In genomic region chr13:24280439-24281431, GRCm38 (mm10) we compare ENCODE assay signal across 8 mouse cellular contexts. TPM values are rescaled to one million over a fixed set of nuclear protein-coding genes. Genes with fewer than 3 reads are reported as not detected.
A peak's percentile ranks its signal among the peaks of the same experiment; 100 is the strongest.
DNase-seq lines count a peak whose midpoint lies in the region; ATAC-seq and TF ChIP-seq lines count a peak whose summit lies in the region.

TSS of gene Carmil1 (minus strand) at chr13:24280795.

- peaks cover 17% of the 10 kb centered on the region for H3K4me1 ChIP-seq in embryonic facial prominence, embryonic 10.5 days
- peaks cover 17% of the 10 kb centered on the region for H3K4me1 ChIP-seq in limb, embryonic 12.5 days (replicated peaks)
- peaks cover 15% of the 10 kb centered on the region for H3K4me1 ChIP-seq in midbrain, embryonic 14.5 days (ENCODE audit: control insufficient read depth, insufficient read depth, low read length)
- no peaks in the 10 kb centered on the region; the same call in 1 of the 2 replicates for H3K4me1 ChIP-seq in spleen, adult 2 months (ENCODE audit: control insufficient read depth, insufficient read depth, insufficient read length)

- H3K27me3 ChIP-seq in embryonic facial prominence, embryonic 10.5 days (replicated peaks; ENCODE audit: low read depth, poor library complexity, severe bottlenecking) = peaks cover 11% of the 10 kb centered on the region
- no peaks in the 10 kb centered on the region for H3K27me3 ChIP-seq in limb, embryonic 12.5 days
- H3K27me3 ChIP-seq in midbrain, embryonic 14.5 days (ENCODE audit: control insufficient read depth, insufficient read depth, low read length) = peaks cover 3% of the 10 kb centered on the region; the same call in 1 of the 2 replicates
- no peaks in the 10 kb centered on the region for H3K27me3 ChIP-seq in spleen, adult 2 months (ENCODE audit: control insufficient read depth, insufficient read depth, low read length)

- H3K36me3 ChIP-seq in embryonic facial prominence, embryonic 10.5 days (replicated peaks) = 0 out of 2 replicates have a peak, but pooled peaks cover 4% of the 10 kb centered on the region
- peaks cover 4% of the 10 kb centered on the region; the same call in 1 of the 2 replicates for H3K36me3 ChIP-seq in limb, embryonic 12.5 days
- no peaks in the 10 kb centered on the region for H3K36me3 ChIP-seq in midbrain, embryonic 14.5 days (ENCODE audit: control insufficient read depth, insufficient read depth, low read length)
- no peaks in the 10 kb centered on the region for H3K36me3 ChIP-seq in spleen, adult 2 months (ENCODE audit: control insufficient read depth, insufficient read depth, low read length)

- H3K27ac ChIP-seq in embryonic facial prominence, embryonic 10.5 days (replicated peaks) = peak within 1 kb of the TSS; percentile 94
- peak within 1 kb of the TSS; percentile 97 for H3K27ac ChIP-seq in limb, embryonic 12.5 days
- peak within 1 kb of the TSS; percentile 96 for H3K27ac ChIP-seq in midbrain, embryonic 14.5 days (replicated peaks; ENCODE audit: low read depth, low read length)
- peak within 1 kb of the TSS; percentile 44; the same call in 1 of the 2 replicates for H3K27ac ChIP-seq in spleen, adult 2 months (ENCODE audit: insufficient read depth, low read length)

- WGBS in embryonic facial prominence, embryonic 10.5 days = under 1% methylated on average over 96 of the region's 96 CpGs
- WGBS in limb, embryonic 12.5 days = under 1% methylated on average over 86 of the region's 96 CpGs
- WGBS in midbrain, embryonic 14.5 days = under 1% methylated on average over 91 of the region's 96 CpGs
- WGBS in spleen, adult 2 months = 2% methylated on average over 95 of the region's 96 CpGs

- no peaks in the 10 kb centered on the region for H3K9me3 ChIP-seq in embryonic facial prominence, embryonic 10.5 days
- no peaks in the 10 kb centered on the region for H3K9me3 ChIP-seq in limb, embryonic 12.5 days
- H3K9me3 ChIP-seq in midbrain, embryonic 14.5 days (ENCODE audit: control insufficient read depth, low read length) = no peaks in the 10 kb centered on the region

- peak; percentile 64; the same call in 1 of the 2 replicates for TF ChIP-seq CTCF in spleen, adult 2 months (IDR thresholded peaks at IDR 0.05; ENCODE audit: extremely low read depth, insufficient read depth, insufficient read length, insufficient replicate concordance)

- no peak for TF ChIP-seq POLR2A in spleen, adult 2 months (IDR thresholded peaks at IDR 0.05; ENCODE audit: low read depth, low read length)

- H3K4me3 ChIP-seq in embryonic facial prominence, embryonic 10.5 days = peak within 1 kb of the TSS; percentile 81
- peak within 1 kb of the TSS; percentile 68 for H3K4me3 ChIP-seq in limb, embryonic 12.5 days (replicated peaks)
- peak within 1 kb of the TSS; percentile 73 for H3K4me3 ChIP-seq in midbrain, embryonic 14.5 days (replicated peaks; ENCODE audit: low read depth, low read length)
- peak within 1 kb of the TSS; percentile 65 for H3K4me3 ChIP-seq in spleen, adult 2 months (ENCODE audit: extremely low read depth, insufficient read depth, insufficient read length)

- H3K4me2 ChIP-seq in limb, embryonic 12.5 days = peak within 1 kb of the TSS; percentile 88
- peak within 1 kb of the TSS; percentile 93 for H3K4me2 ChIP-seq in midbrain, embryonic 14.5 days (ENCODE audit: low read length)

- peak; percentile 98 for ATAC-seq in limb, embryonic 12.5 days (ENCODE audit: insufficient number of reproducible peaks, insufficient read depth, low FRiP score, low TSS enrichment, low read depth)
- peak; percentile 95 for ATAC-seq in midbrain, embryonic 14.5 days (ENCODE audit: low FRiP score, low TSS enrichment)
- ATAC-seq in monocyte, adult 5-6 weeks (replicated peaks; ENCODE audit: insufficient number of reproducible peaks, low FRiP score, low TSS enrichment, poor library complexity, severe bottlenecking) = no peak

- peak within 1 kb of the TSS; percentile 77 for H3K9ac ChIP-seq in limb, embryonic 12.5 days (replicated peaks)
- H3K9ac ChIP-seq in midbrain, embryonic 14.5 days (replicated peaks; ENCODE audit: low read length) = peak within 1 kb of the TSS; percentile 88

- peak; percentile 89 for DNase-seq in adrenal gland, postnatal 10 days
- peak; percentile 91 for DNase-seq in embryonic facial prominence, embryonic 10.5 days (ENCODE audit: low spot score)
- peak; percentile 85 to 88 for DNase-seq in heart, adult 18-20 months
- DNase-seq in kidney, adult 8-10 months = peak; percentile 81 to 87
- peak; percentile 94 for DNase-seq in midbrain, embryonic 14.5 days
- DNase-seq in spleen, adult 2 months (ENCODE audit: low read depth in 1 of 2, low spot score in 2 of 2) = peak; percentile 33 to 68

RNA-seq across cellular contexts. Expression of gene Carmil1, which starts in this region (rescaled TPM):
- total RNA-seq in adrenal gland, postnatal 10 days (2021) = 10 to 100 TPM; 29.1 to 31.0 TPM
- polyA plus RNA-seq in embryonic facial prominence, embryonic 10.5 days (2016; fragmentation: Nextera tagmentation; extraction: Ambion mirVana) = 27.2 and 30.2 TPM in 2 replicates
- total RNA-seq in heart, adult 18-20 months (2021) = 1 to 10 TPM; 6.6 to 9.7 TPM
- polyA plus RNA-seq in limb, embryonic 12.5 days (2016; fragmentation: Nextera tagmentation; extraction: Ambion mirVana) = 43.5 and 47.6 TPM in 2 replicates
- polyA plus RNA-seq in midbrain, embryonic 14.5 days (2014; fragmentation: Nextera tagmentation; extraction: Ambion mirVana) = 29.4 and 32.3 TPM in 2 replicates
- polyA plus RNA-seq in spleen, adult 2 months (2012; rRNA removed) = 3.4 and 4.3 TPM in 2 replicates
- 6.1 to 11.9 TPM (median 11.5 TPM) in 3 replicates for total RNA-seq in monocyte, adult 5-6 weeks (2017)

Comparison
In these comparisons a context has a peak if more than half of its experiments do, and no peak if none do; other contexts are left out.
1. H3K27ac ChIP-seq: peak in every context shown above with its lines; median percentile 97 in limb, embryonic 12.5 days; 96 in midbrain, embryonic 14.5 days; 94 in embryonic facial prominence, embryonic 10.5 days; 44 in spleen, adult 2 months.